Mouse (Mus musculus): Measurements from ENCODE around the gene Magi2.

DNA sequence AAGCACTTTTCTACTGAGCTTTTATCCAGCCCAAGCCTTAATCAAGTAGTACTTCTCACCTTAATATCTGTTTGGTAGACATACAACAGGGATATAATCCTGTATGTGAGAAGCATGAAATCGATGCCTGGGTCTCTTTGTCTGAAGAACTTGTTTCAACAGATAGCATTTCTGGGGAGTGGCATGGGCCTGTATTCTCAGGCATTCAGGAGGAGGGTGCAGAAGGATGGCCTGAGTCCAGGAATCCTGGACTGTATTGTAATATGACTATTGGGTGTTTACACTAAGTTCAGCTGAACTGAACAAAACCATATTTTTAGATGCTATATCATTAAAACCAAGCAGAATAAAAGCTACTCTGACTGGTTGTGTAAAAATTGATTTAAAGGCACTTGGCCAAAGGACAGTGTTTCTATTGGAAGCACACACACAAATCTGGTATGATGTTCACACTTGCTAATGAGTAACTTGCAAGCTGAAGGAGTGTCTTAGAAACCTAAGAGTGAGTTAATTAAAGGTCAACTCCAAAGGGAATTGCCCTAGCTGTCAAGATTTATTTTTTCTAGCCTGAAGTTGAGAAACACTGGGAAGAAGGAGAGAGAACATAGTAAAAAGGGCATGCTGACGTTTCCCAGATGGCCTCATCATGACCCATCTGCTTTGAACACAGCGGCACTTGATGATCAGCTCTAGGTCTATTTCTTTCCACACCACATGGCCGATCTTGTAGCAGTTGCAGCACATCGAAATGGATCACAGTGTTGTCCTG lies 829.4 kb downstream of the Magi2 start:
- TF ChIP-seq CTCF (IDR thresholded peaks at IDR 0.05; ENCODE audit: low read depth) (no peak), EP300 (IDR thresholded peaks at IDR 0.05; ENCODE audit: low read depth) (no peak)
